Mouse (Mus musculus): Measurements from ENCODE around the gene Tlr11. TPM values are rescaled to one million over a fixed set of nuclear protein-coding genes. Genes with fewer than 3 reads are reported as not detected.

The Tlr11 gene
- not detected for polyA plus RNA-seq (2017; shearing (Covaris generic))

DNA sequence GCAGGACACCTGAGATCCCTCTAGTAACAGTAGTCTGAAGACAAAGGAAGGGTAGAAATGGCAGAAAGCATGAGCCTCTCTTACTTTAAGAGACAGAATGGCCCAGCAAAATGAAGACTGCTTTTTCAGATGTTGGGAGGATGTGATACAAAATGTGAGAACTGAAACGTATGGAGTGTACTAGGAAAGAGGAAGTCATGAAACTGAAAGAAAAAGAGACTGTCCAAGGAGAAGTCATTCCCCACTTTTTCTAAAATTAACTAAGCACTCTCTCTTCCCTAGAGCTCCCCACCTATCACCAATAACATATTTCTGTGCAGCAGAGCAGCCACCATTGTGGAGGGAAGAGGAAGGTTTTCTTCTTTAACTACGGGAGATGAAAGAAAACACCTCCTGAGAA is at the start of gene Tlr11:
Gene Tlr11, plus strand, starts transcription at position 322 of the 400 bp plus-strand sequence.

GRCm38 (mm10) chr14:50326661-50327060 is 31.1 kb upstream of the Tlr11 start, which contains the start of gene Olfr734:
Olfr734 (minus strand) TSS chr14:50326761.

GRCm38 (mm10) chr14:50348796-50349195 is 8.9 kb upstream of the Tlr11 start, which contains the start of gene Olfr735:
Olfr735 (minus strand) TSS chr14:50348872.

DNA sequence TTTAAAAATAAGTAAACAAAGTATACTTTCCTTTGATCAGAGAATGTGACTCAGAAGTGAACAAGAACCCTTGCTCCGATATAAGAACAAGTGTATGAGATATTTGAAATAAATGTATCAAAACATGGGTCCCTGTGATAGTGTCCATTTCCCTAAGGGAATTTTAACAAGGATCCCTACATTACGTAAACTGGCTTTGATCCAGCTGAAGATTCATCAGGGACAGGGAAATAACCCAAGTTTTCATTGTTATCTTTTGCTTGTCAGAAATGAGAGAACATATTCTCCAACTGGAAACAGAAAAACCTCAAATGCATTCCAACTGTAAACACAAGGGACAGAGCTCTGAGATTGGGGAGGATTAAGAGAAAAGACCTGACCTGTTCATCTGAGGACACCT is 23.1 kb downstream of the Tlr11 start, which contains the start of gene Olfr736:
Gene Olfr736, plus strand, starts transcription at position 301 of the 400 bp plus-strand sequence.

DNA sequence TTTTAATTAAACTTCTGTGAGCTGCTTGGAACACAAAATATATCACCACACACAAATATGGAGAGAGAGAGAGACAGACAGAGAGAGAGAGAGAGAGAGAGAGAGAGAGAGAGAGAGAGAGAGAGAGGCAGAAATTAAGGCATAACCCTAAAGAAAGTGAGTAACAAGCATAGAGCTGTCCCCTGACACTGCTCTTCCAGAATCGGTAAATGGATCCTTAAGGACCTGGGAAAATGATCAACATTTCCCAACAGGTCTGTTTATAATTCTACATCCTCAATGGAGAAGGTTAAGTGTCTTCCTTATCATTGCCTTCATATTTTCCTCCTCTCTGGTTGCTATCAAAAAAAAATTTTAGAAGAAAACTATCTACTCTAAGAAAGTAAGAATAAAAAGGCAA is 49.6 kb downstream of the Tlr11 start, which contains the start of gene Olfr738:
Gene Olfr738, plus strand, starts transcription at position 301 of the 400 bp plus-strand sequence.

Other genes starting within 250 kb of the Tlr11 start
- not detected for gene Olfr727, start 234.7 kb upstream of the Tlr11 start, polyA plus RNA-seq (2017; shearing (Covaris generic))
- gene Olfr728, start 215.2 kb upstream of the Tlr11 start, polyA plus RNA-seq (2017; shearing (Covaris generic)): 0.07 TPM
- gene Olfr729, start 205.0 kb upstream of the Tlr11 start, polyA plus RNA-seq (2017; shearing (Covaris generic)): not detected
- gene Olfr730, start 169.7 kb upstream of the Tlr11 start, polyA plus RNA-seq (2017; shearing (Covaris generic)): not detected
- gene Olfr731, start 116.0 kb upstream of the Tlr11 start, polyA plus RNA-seq (2017; shearing (Covaris generic)): 0.06 TPM
- not detected for gene Olfr732, start 73.7 kb upstream of the Tlr11 start, polyA plus RNA-seq (2017; shearing (Covaris generic))
- gene Olfr733, start 56.4 kb upstream of the Tlr11 start, polyA plus RNA-seq (2017; shearing (Covaris generic)): 0.07 TPM
- gene Olfr734, start 31.2 kb upstream of the Tlr11 start, polyA plus RNA-seq (2017; shearing (Covaris generic)): not detected
- not detected for gene Olfr735, start 9.0 kb upstream of the Tlr11 start, polyA plus RNA-seq (2017; shearing (Covaris generic))
- not detected for gene Olfr736, start 23.2 kb downstream of the Tlr11 start, polyA plus RNA-seq (2017; shearing (Covaris generic))
- gene Olfr738, start 49.7 kb downstream of the Tlr11 start, polyA plus RNA-seq (2017; shearing (Covaris generic)): not detected
- gene Olfr739, start 60.7 kb downstream of the Tlr11 start, polyA plus RNA-seq (2017; shearing (Covaris generic)): not detected
- gene Olfr740, start 87.6 kb downstream of the Tlr11 start, polyA plus RNA-seq (2017; shearing (Covaris generic)): not detected
- not detected for gene Olfr741, start 114.8 kb downstream of the Tlr11 start, polyA plus RNA-seq (2017; shearing (Covaris generic))
- not detected for gene Olfr742, start 145.7 kb downstream of the Tlr11 start, polyA plus RNA-seq (2017; shearing (Covaris generic))
- gene Olfr743, start 163.9 kb downstream of the Tlr11 start, polyA plus RNA-seq (2017; shearing (Covaris generic)): not detected